Mouse (Mus musculus) layer of hippocampus, postnatal 14 days (tissue): ENCODE results near the gene Vmn1r103. TPM values are rescaled to one million over a fixed set of nuclear protein-coding genes. Genes with fewer than 3 reads are reported as not detected.
"Not testable (repeated sequence)": the region's sequence is repeated elsewhere in the genome, so short reads cannot be mapped to it uniquely, and the experiment has no call there.

Experiments used
- DNase-seq, 2 experiments: peaks; one replicate each; pipeline ENCODE4 v3.0.0; 2021 to 2022; ENCODE audit warnings: low spot score in 2 of 2, mixed read lengths in 1 of 2
- long read RNA-seq, 2 experiments: library from polyadenylated mRNA; stranded (forward); transcript quantifications; one replicate each; pipeline ENCODE4 v2.0.0; 2021
- total RNA-seq, 2 experiments: library from RNA; stranded (reverse); gene quantifications; 2 replicates each; pipeline ENCODE4 v1.2.3; 2021

Gene Vmn1r103
- not detected for total RNA-seq
- long read RNA-seq, experiment 1: 0 reads
- long read RNA-seq, experiment 2: 0 reads

GRCm38 (mm10) chr7:20510434-20510833 lies at the start of gene Vmn1r103:
Vmn1r103 (minus strand) TSS chr7:20510534.
- not testable (repeated sequence) for DNase-seq

GRCm38 (mm10) chr7:20545657-20546056 lies 35.3 kb upstream of the Vmn1r103 start, which contains the start of gene Gm5726:
Gm5726 (minus strand) TSS chr7:20545757.
- DNase-seq: not testable (repeated sequence)

- not testable (repeated sequence) for DNase-seq
Observed at GRCm38 (mm10) chr7:20533537-20533936, 23.2 kb upstream of the Vmn1r103 start, which contains the start of gene Vmn1r104. Vmn1r104 (plus strand) TSS chr7:20533837.

- not testable (repeated sequence) for DNase-seq
Observed at GRCm38 (mm10) chr7:20474825-20475224, 35.5 kb downstream of the Vmn1r103 start, which contains the start of gene Gm10670. Gm10670 (minus strand) TSS chr7:20474925.

Other genes with a start within 250 kb of the Vmn1r103 start
- not detected for gene Gm5890, start 247.7 kb downstream of the Vmn1r103 start, total RNA-seq
- gene Gm4133, start 176.5 kb downstream of the Vmn1r103 start, total RNA-seq: not detected
- gene Gm5728, start 135.1 kb downstream of the Vmn1r103 start, total RNA-seq: not detected
- not detected for gene Vmn1r100, start 92.6 kb downstream of the Vmn1r103 start, total RNA-seq
- not detected for gene Vmn1r101, start 67.9 kb downstream of the Vmn1r103 start, total RNA-seq
- gene Gm10670, start 35.6 kb downstream of the Vmn1r103 start, total RNA-seq: not detected
- not detected for gene Vmn1r104, start 23.3 kb upstream of the Vmn1r103 start, total RNA-seq
- gene Gm5726, start 35.2 kb upstream of the Vmn1r103 start, total RNA-seq: not detected
- not detected for gene Gm4141, start 65.7 kb upstream of the Vmn1r103 start, total RNA-seq
- not detected for gene Gm4513, start 88.5 kb upstream of the Vmn1r103 start, total RNA-seq
- gene Vmn1r107, start 158.4 kb upstream of the Vmn1r103 start, total RNA-seq: not detected
- not detected for gene Vmn1r111, start 192.7 kb upstream of the Vmn1r103 start, total RNA-seq
- not detected for gene Gm10668, start 220.1 kb upstream of the Vmn1r103 start, total RNA-seq